Mouse (Mus musculus): ENCODE measurements around the gene Smg1. TPM values are rescaled to one million over a fixed set of nuclear protein-coding genes. Genes with fewer than 3 reads are reported as not detected.

Gene Smg1
- polyA plus RNA-seq, 1 experiment: 0.62 TPM

DNA sequence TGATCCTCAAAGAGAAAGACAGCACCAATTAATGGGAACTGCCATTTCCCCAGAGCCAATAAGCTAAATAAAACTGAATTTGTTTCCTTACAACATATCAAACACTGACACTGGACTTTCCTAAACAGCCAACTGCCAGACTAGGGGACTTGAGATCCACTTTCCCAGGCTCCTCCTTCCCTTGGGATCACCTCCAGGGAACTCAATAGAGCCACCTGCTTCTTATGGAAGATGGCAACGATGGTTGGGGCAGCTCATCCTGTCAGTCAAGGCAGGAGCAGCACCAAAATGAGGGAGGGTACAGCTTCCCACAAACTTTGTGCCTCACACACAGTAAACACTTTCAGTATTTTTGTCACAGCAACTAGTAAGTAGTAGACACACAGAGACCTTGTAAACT lies 135.8 kb downstream of the Smg1 start:
- H3K27me3 ChIP-seq (ENCODE audit: control insufficient read depth): no peaks in the 10 kb centered on the region
- H3K9me3 ChIP-seq (ENCODE audit: control insufficient read depth, low read length): no peaks in the 10 kb centered on the region
- no peak for TF ChIP-seq GATA1 (IDR thresholded peaks at IDR 0.05; ENCODE audit: low read length)
- no peak for TF ChIP-seq TAL1 (IDR thresholded peaks at IDR 0.05; ENCODE audit: low read length)
- peaks cover 97% of the 10 kb centered on the region for H3K36me3 ChIP-seq (ENCODE audit: control insufficient read depth)
- peaks cover 84% of the 10 kb centered on the region for H3K4me1 ChIP-seq (ENCODE audit: control insufficient read depth)
- H3K4me3 ChIP-seq (replicated peaks): no peak overlapping the region

DNA sequence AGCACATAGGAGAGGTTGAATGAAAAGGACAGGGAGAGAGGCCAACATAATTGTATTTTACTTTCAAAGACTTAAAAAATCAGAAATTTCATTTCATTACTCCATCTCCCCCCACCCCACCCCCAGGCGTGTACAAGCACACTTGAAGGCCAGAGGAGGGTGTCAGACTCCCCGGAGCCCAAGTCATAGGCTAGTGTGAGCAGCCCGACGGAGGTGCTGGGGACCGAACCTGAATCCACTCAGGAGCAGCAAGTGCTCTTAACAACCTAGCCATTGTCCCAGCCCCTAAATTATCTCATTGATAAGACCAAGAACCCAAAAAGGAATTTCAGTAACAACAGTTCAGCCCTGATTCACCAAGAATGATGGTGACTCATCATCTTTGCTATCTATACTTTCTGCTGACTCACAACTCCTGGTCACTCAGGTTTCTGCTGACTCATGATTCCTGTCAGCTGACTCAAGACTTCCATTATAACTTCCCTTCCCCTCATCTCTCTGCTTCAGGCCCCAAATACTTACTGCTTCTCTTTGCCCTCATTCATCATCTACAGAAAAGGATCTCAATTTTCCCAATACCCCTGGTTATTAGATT lies 138.9 kb downstream of the Smg1 start:
- peaks cover 61% of the 10 kb centered on the region for H3K4me1 ChIP-seq (ENCODE audit: control insufficient read depth)
- no peak for TF ChIP-seq TAL1 (IDR thresholded peaks at IDR 0.05; ENCODE audit: low read length)
- no peak for TF ChIP-seq GATA1 (IDR thresholded peaks at IDR 0.05; ENCODE audit: low read length)
- H3K36me3 ChIP-seq (ENCODE audit: control insufficient read depth): peaks cover 66% of the 10 kb centered on the region
- H3K4me3 ChIP-seq (replicated peaks): no peak overlapping the region
- H3K27me3 ChIP-seq (ENCODE audit: control insufficient read depth): no peaks in the 10 kb centered on the region
- no peaks in the 10 kb centered on the region for H3K9me3 ChIP-seq (ENCODE audit: control insufficient read depth, low read length)

DNA sequence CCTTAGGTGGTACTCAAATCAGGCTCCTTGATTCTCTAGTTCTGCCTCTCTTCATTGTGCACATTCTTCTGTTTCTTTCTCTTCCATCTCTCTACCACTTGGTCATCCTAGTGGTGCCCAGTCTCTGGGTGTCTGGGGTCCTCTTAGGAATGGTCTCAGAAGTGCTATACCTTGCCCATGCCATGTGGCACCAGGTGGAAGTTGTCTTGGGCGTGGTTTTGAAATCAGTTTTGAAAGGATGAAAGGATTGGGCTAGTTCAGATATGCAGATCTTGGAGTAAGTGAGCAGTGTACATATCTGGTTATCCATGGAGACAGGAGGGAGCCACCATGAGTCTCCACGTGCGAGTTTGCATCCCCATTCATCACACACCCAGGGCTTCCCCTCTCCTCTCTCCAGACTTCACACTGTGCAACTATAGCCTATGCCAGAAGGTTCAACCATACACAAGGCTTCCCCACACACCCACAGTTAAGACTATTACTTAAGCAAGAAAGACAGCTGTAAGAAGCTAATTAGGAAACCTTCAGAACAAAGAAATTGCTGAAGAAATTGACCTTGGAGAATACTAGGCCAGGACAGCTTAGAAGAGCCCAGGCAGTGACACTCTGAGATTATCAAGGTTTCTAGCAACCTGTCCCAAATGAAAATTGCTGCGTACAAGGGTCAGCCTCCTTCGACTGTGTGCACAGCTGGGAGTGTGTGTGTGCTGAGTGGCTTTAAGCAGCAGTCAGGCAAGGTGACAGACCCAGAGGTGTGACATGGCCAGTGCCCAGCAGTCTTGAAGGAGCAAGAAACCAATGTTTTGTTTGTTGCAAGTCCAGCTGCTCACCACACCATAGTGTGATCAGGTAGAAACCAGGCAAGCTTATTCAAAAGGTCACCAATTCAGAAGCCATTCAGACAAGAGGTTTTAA lies 139.7 kb downstream of the Smg1 start:
- no peaks in the 10 kb centered on the region for H3K27me3 ChIP-seq (ENCODE audit: control insufficient read depth)
- no peak overlapping the region for H3K4me3 ChIP-seq (replicated peaks)
- H3K36me3 ChIP-seq (ENCODE audit: control insufficient read depth): peaks cover 57% of the 10 kb centered on the region
- no peak for TF ChIP-seq TAL1 (IDR thresholded peaks at IDR 0.05; ENCODE audit: low read length)
- no peak for TF ChIP-seq GATA1 (IDR thresholded peaks at IDR 0.05; ENCODE audit: low read length)
- peaks cover 58% of the 10 kb centered on the region for H3K4me1 ChIP-seq (ENCODE audit: control insufficient read depth)
- H3K9me3 ChIP-seq (ENCODE audit: control insufficient read depth, low read length): no peaks in the 10 kb centered on the region

DNA sequence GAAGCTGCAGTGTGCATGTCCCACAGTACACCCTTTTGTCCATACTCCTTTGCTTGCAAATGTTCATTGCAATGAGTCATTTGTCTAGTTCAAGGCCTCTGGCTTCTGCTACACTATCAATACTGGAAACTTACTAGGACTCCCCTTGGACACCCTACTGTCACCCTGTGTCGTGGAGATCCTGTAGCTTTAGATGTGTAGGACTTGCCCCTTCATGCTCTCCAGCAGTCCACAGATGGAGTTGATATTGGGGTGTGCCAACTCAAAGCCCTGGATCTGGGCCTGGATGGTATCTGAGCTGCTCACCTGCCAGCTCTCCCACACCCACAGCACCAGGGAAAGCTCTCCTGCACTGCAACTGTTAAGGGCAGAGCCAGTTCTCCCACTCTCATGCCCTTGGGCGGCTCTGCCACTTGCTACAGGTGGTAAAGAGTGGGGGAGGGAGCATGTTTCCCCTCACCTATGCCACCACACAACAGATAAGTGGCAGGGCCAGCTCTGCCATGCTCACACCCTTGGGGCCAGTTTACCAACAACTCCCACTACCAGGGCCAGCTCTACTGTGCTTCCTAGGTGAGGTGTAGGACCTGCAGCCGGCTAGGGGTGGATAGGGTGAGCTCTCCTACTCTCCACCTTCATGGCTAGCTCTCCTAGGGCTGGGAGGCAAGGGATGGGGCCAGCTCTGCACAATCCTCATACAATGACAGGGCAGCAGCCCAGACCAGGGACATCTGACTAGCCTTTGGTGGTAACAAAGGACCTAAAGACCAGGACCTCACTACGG lies 140.6 kb downstream of the Smg1 start:
- Histone ChIP-seq H3K4me1 (ENCODE audit: control insufficient read depth) (peaks cover 55% of the 10 kb centered on the region), H3K4me3 (replicated peaks) (no peak overlapping the region), H3K27me3 (ENCODE audit: control insufficient read depth) (no peaks in the 10 kb centered on the region), H3K36me3 (ENCODE audit: control insufficient read depth) (peaks cover 49% of the 10 kb centered on the region), H3K9me3 (ENCODE audit: control insufficient read depth, low read length) (no peaks in the 10 kb centered on the region)
- TF ChIP-seq TAL1 (IDR thresholded peaks at IDR 0.05; ENCODE audit: low read length) (no peak), GATA1 (IDR thresholded peaks at IDR 0.05; ENCODE audit: low read length) (no peak)

DNA sequence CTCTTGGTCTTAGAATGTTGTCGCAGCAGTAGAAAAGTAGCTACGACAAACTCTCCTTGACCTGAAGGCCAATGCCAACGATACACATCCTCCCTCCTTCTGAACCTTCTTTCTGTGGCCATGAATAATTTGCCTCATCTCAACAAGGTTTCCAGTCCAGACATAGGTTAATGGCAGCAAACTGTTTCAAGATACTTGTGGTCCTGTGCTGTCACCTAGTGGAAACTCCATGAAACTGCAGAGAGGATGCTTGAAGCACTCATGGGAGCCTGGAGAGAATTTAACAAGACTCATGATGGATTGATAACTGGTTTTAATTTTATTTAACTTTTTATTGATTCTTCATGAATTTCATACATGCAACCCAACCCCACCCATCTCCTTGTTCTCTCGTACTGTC lies 141.2 kb downstream of the Smg1 start:
- H3K4me1 ChIP-seq (ENCODE audit: control insufficient read depth): peaks cover 55% of the 10 kb centered on the region
- peaks cover 43% of the 10 kb centered on the region for H3K36me3 ChIP-seq (ENCODE audit: control insufficient read depth)
- H3K9me3 ChIP-seq (ENCODE audit: control insufficient read depth, low read length): no peaks in the 10 kb centered on the region
- no peaks in the 10 kb centered on the region for H3K27me3 ChIP-seq (ENCODE audit: control insufficient read depth)
- no peak for TF ChIP-seq GATA1 (IDR thresholded peaks at IDR 0.05; ENCODE audit: low read length)
- no peak for TF ChIP-seq TAL1 (IDR thresholded peaks at IDR 0.05; ENCODE audit: low read length)
- H3K4me3 ChIP-seq (replicated peaks): no peak overlapping the region

DNA sequence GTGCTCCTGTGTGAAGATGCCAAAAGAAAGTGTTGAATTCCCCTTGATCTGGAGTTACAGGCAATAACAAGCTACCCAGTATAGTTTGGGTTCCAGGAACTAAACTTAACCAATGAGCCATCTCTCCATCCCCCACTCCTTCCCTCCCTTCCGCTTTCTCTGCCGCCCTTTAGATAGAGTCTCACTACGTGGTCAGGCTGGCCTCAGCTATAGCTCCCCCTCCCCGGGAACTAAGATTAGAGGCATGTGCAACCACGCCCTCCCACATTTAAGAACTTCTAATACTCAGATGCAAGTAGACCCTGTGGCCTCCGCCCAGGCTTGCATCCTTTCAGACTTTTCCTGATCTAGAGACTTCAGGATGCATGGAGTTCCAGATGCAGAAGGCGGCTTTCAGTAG lies 145.9 kb downstream of the Smg1 start:
- no peaks in the 10 kb centered on the region for H3K9me3 ChIP-seq (ENCODE audit: control insufficient read depth, low read length)
- no peak for TF ChIP-seq TAL1 (IDR thresholded peaks at IDR 0.05; ENCODE audit: low read length)
- no peak for TF ChIP-seq GATA1 (IDR thresholded peaks at IDR 0.05; ENCODE audit: low read length)

More for the DNA sequence above, 145.9 kb downstream of the Smg1 start:
- H3K27me3 ChIP-seq (ENCODE audit: control insufficient read depth): no peaks in the 10 kb centered on the region
- peaks cover 12% of the 10 kb centered on the region for H3K4me1 ChIP-seq (ENCODE audit: control insufficient read depth)
- H3K36me3 ChIP-seq (ENCODE audit: control insufficient read depth): no peaks in the 10 kb centered on the region; the same call in 1 of the 2 replicates
- H3K4me3 ChIP-seq (replicated peaks): no peak overlapping the region

Other genes starting within 250 kb of the Smg1 start
- gene Rps15a, start 127.5 kb downstream of the Smg1 start, polyA plus RNA-seq (2012): 2.2 and 2.3 TPM in 2 replicates
- 1.8 and 2.2 TPM in 2 replicates for gene Arl6ip1, start 114.0 kb downstream of the Smg1 start, polyA plus RNA-seq (2012)
- 0.02 TPM in 1 of 2 replicates, not detected in the other for gene Syt17, start 204.6 kb upstream of the Smg1 start, polyA plus RNA-seq (2012)
- gene Itpripl2, start 248.3 kb upstream of the Smg1 start, polyA plus RNA-seq (2012): not detected in 2 replicates